Mouse (Mus musculus): Measurements from ENCODE around the gene Hnrnpul1.

DNA sequence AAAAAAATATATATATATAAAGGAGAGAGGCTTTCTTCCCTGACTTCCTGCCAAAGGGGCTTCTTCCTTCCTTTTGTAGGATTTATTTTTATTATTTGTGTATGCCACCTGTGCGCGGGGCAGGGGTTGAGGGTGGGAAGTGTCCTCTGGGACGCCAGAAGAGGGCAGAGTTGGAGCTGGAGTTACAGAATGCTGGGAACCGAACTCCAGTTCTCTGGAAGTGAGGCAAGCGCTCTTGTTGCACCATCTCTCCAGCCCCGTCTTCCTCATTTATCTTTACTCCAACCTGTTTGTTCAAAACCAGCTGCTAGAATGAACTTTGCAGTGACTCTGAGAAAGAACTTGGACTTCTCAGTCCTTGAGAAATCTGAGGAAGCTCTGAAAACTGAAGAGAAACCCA lies 74.6 kb downstream of the Hnrnpul1 start:
- no peak for TF ChIP-seq EP300 (IDR thresholded peaks at IDR 0.05; ENCODE audit: low read depth)
- peak; percentile 52 for TF ChIP-seq CTCF (IDR thresholded peaks at IDR 0.05; ENCODE audit: low read depth)

Measured in liver, embryonic 14.5 days (tissue).